Mouse (Mus musculus) heart, adult 2 months (tissue): ENCODE results near the gene Ddx6. TPM values are rescaled to one million over a fixed set of nuclear protein-coding genes. Genes with fewer than 3 reads are reported as not detected.

Experiments used
- DNase-seq, 2 experiments: peaks; one replicate each; pipeline ENCODE4 v3.0.0; 2021
- H3K27ac ChIP-seq: fragments of 200-600 bp; 2 replicates; pipeline ENCODE4 v1.8.1; 2022
- H3K27me3 ChIP-seq: fragments of 200-500 bp; 2 replicates; pipeline ENCODE4 v1.6.1; 2012; ENCODE audit warnings: mild to moderate bottlenecking, low read length, inconsistent platforms, mixed read lengths; ENCODE audit not compliant: control insufficient read depth, insufficient read depth
- H3K36me3 ChIP-seq: fragments of 200-500 bp; 2 replicates; pipeline ENCODE4 v1.6.1; 2012; ENCODE audit warnings: low read length, inconsistent platforms; ENCODE audit not compliant: control insufficient read depth, insufficient read depth
- H3K4me1 ChIP-seq: fragments of 200-500 bp; 2 replicates; pipeline ENCODE4 v1.6.1; 2011; ENCODE audit warnings: low read length; ENCODE audit not compliant: control insufficient read depth, insufficient read depth
- H3K4me3 ChIP-seq: fragments of 200-600 bp; 2 replicates; pipeline ENCODE4 v1.8.1; 2022
- H3K79me2 ChIP-seq: fragments of 200-500 bp; replicated peaks from 2 replicates; pipeline ENCODE4 v1.6.1; 2012; ENCODE audit warnings: mild to moderate bottlenecking, inconsistent platforms, low read length, moderate library complexity, mixed read lengths; ENCODE audit not compliant: control insufficient read depth, insufficient read depth
- H3K9ac ChIP-seq: fragments of 200-500 bp; 2 replicates; pipeline ENCODE4 v1.6.1; 2012; ENCODE audit warnings: low read depth, mild to moderate bottlenecking, control low read depth, inconsistent platforms, low read length, mixed read lengths
- CTCF ChIP-seq: fragments of 200-600 bp; IDR thresholded peaks from 2 replicates; pipeline ENCODE4 v1.8.1; 2022; ENCODE audit warnings: antibody characterized with exemption, mild to moderate bottlenecking, moderate library complexity
- EP300 ChIP-seq: fragments of 200-500 bp; IDR thresholded peaks from 2 replicates; pipeline ENCODE4 v1.6.1; 2011; ENCODE audit warnings: low read depth, low read length, control low read depth; ENCODE audit not compliant: insufficient read depth
- POLR2A ChIP-seq: fragments of 200-500 bp; IDR thresholded peaks from 2 replicates; pipeline ENCODE4 v1.6.1; 2011; ENCODE audit warnings: mild to moderate bottlenecking, low read depth, low read length, control low read depth; ENCODE audit not compliant: insufficient read depth
- WGBS: fragments of 180-500 bp; shearing (Covaris S2); methylation state at CpG from one replicate; pipeline ENCODE4 v1.1.7; 2018; 5-methylcytosine and 5-hydroxymethylcytosine counted together
- intact Hi-C: fragments of 180-260 bp; cut with DNase I; formaldehyde crosslinking; loops from one replicate; pipeline ENCODE4 v1.15.1; 2025
- polyA plus RNA-seq: library from polyadenylated mRNA; depleted of rRNA; stranded (reverse); fragments of >200 nt; gene quantifications from 2 replicates; pipeline ENCODE4 v1.2.3, GENCODE M21; 2012
- total RNA-seq, 2 experiments: library from RNA; stranded (reverse); gene quantifications; 2 replicates each; pipeline ENCODE4 v1.2.3; 2021

The Ddx6 gene
- total and polyA plus RNA-seq, 3 experiments, result 14.3 to 88.4 (median 75.6) TPM

GRCm38 (mm10) chr9:44597742-44598141 is 7.0 kb upstream of the Ddx6 start:
- TF ChIP-seq CTCF (no peak), POLR2A (no peak), EP300 (no peak)
- no peak overlapping the region for H3K9ac ChIP-seq
- no peak overlapping the region for H3K4me3 ChIP-seq
- DNase-seq, result no peak
- no peaks in the 10 kb centered on the region; the same call in 1 of the 2 replicates for H3K36me3 ChIP-seq
- no peaks in the 10 kb centered on the region for H3K27me3 ChIP-seq
- H3K27ac ChIP-seq, result no peak overlapping the region
- no peaks in the 10 kb centered on the region for H3K79me2 ChIP-seq
- intact Hi-C loops, result no loop called here
- WGBS, result 90% methylated on average over 2 of the region's 2 CpGs
- peaks cover 6% of the 10 kb centered on the region for H3K4me1 ChIP-seq

DNA sequence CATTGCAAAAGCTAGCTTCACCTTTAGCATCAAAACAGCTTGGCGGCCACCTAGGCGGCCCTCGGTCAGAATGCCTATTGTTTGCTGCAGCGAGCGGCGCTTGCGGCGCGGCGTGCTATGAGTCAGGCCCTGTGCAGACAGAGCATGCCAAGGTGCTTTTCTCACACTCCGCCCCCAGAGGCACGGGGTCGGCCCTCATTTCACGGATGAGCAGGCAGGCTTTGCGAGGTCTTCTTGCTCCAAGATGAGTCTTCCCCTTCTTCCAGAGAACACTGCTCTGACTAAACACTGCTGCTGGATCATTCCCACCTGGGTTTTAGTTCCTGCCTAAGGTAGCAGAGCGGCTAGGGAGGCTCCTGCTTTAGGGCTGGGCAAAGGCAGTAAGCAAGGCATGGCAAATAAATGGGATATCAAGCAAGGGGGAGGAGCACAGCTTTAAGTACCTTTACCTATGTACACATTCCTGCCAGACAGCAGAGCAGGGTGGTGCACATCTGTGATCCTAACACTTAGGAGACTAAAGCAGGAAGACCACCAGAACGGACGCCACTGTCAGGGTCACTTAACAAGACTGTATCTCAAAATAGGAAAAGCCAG is 5.7 kb upstream of the Ddx6 start:
- Histone ChIP-seq H3K36me3 (peaks cover 3% of the 10 kb centered on the region), H3K27ac (no peak overlapping the region), H3K4me1 (peaks cover 6% of the 10 kb centered on the region), H3K27me3 (no peaks in the 10 kb centered on the region), H3K79me2 (no peaks in the 10 kb centered on the region), H3K4me3 (peak overlapping the region; percentile 13; the same call in 1 of the 2 replicates), H3K9ac (peak overlapping the region; percentile 26)
- WGBS, result 11% methylated on average over 18 of the region's 18 CpGs
- TF ChIP-seq CTCF (no peak), POLR2A (no peak), EP300 (no peak)
- intact Hi-C loops, result no loop called here
- DNase-seq, result peak; percentile 25 to 32

GRCm38 (mm10) chr9:44599616-44600015 is 5.1 kb upstream of the Ddx6 start:
- intact Hi-C loops, result no loop called here
- no peak for DNase-seq
- Histone ChIP-seq H3K4me1 (peaks cover 6% of the 10 kb centered on the region), H3K36me3 (peaks cover 3% of the 10 kb centered on the region), H3K9ac (no peak overlapping the region), H3K4me3 (no peak overlapping the region), H3K27me3 (no peaks in the 10 kb centered on the region), H3K79me2 (no peaks in the 10 kb centered on the region), H3K27ac (no peak overlapping the region)
- 22% methylated on average over 6 of the region's 6 CpGs for WGBS
- TF ChIP-seq EP300 (no peak), CTCF (no peak), POLR2A (no peak)

- intact Hi-C loops, result no loop called here
- no peak for TF ChIP-seq CTCF
- TF ChIP-seq EP300, result no peak
- TF ChIP-seq POLR2A, result no peak
These were observed 3.9 kb upstream of the Ddx6 start for GRCm38 (mm10) chr9:44600801-44601200.

GRCm38 (mm10) chr9:44602766-44603165 is 1.9 kb upstream of the Ddx6 start:
- Histone ChIP-seq H3K27ac (peak overlapping the region; percentile 100; the same call in 1 of the 2 replicates), H3K79me2 (peaks cover 9% of the 10 kb centered on the region; the same call in 1 of the 2 replicates), H3K4me1 (peaks cover 11% of the 10 kb centered on the region), H3K27me3 (no peaks in the 10 kb centered on the region), H3K9ac (no peak overlapping the region), H3K4me3 (peak overlapping the region; percentile 64), H3K36me3 (peaks cover 13% of the 10 kb centered on the region)
- intact Hi-C loops, result no loop called here
- TF ChIP-seq POLR2A, result no peak
- TF ChIP-seq EP300, result no peak
- TF ChIP-seq CTCF, result no peak
- 73% methylated on average over 6 of the region's 6 CpGs for WGBS
- no peak for DNase-seq

More at GRCm38 (mm10) chr9:44600801-44601200, 3.9 kb upstream of the Ddx6 start:
- H3K4me3 ChIP-seq, result no peak overlapping the region
- H3K4me1 ChIP-seq, result peaks cover 6% of the 10 kb centered on the region
- H3K9ac ChIP-seq, result no peak overlapping the region
- H3K79me2 ChIP-seq, result peaks cover 6% of the 10 kb centered on the region; the same call in 1 of the 2 replicates
- WGBS, result 81% methylated on average over 6 of the region's 6 CpGs
- peaks cover 3% of the 10 kb centered on the region for H3K36me3 ChIP-seq
- no peak overlapping the region for H3K27ac ChIP-seq
- no peaks in the 10 kb centered on the region for H3K27me3 ChIP-seq
- DNase-seq, result no peak

DNA sequence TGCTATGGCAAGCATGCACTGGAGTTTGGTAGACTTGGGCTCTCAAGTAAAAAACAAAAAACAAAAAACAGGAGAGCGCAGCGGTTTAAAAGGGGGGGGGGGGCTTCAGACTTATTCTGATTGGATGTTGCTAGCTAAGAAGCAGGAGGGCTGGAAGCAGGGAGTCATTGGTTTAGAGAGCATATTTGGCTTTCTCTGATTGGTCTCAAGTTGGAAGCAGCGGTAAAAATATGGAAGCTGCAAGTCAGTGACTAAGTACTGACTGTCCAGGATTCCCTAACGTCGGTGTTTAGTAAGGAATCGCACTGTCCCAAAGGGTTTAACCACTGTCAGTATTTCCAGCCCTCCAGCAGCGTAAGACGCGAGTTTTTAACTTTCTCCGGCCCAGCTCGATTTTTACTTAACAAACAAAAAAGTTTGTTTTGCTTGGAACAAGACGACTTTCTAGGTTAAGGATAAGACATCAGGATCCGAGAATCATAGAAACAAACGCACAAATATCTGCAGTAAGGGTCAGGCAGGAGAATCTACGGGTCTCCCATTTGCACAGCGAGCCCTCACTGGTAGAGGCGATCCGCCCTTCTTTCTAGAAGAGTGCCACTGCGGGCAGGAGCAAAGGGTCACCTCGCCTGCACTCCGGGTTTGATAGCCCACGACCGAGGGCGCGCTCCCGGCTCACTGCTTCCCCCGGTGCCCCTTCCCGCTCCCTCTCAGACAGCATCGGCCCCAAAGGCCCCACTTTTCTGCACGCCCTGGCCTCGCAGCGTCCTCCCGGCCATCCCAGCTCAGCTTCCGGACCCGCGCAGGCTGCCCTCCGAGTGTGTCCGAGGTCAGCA is 1.0 kb upstream of the Ddx6 start:
- Histone ChIP-seq H3K4me3 (peak overlapping the region; percentile 64), H3K79me2 (peaks cover 10% of the 10 kb centered on the region; the same call in 1 of the 2 replicates), H3K27me3 (no peaks in the 10 kb centered on the region), H3K4me1 (peaks cover 15% of the 10 kb centered on the region), H3K9ac (peak overlapping the region; percentile 99), H3K36me3 (peaks cover 21% of the 10 kb centered on the region), H3K27ac (peak overlapping the region; percentile 100)
- intact Hi-C loops, result loop anchor here (2.0 kb wide), 2 partner anchors 17 to 93 kb away; no protein-coding TSS in a partner anchor
- TF ChIP-seq POLR2A (peak; percentile 80), CTCF (no peak)
- peak in 1 of 2 experiments; percentile 57 for DNase-seq
- under 1% methylated on average over 38 of the region's 38 CpGs for WGBS
